Mouse (Mus musculus) ES-Bruce4 (cell line): Measurements from ENCODE around the gene Amer3. TPM values are rescaled to one million over a fixed set of nuclear protein-coding genes. Genes with fewer than 3 reads are reported as not detected.
"Not testable (repeated sequence)": the region's sequence is repeated elsewhere in the genome, so short reads cannot be mapped to it uniquely, and the experiment has no call there.

Experiments
- H3K27ac ChIP-seq: 2 replicates; pipeline ENCODE4 v1.5.1; 2012; ENCODE audit warnings: low read length, inconsistent platforms; ENCODE audit not compliant: insufficient read depth
- H3K27me3 ChIP-seq: 2 replicates; pipeline ENCODE4 v1.6.1; 2012; ENCODE audit warnings: mild to moderate bottlenecking, low read length, inconsistent platforms; ENCODE audit not compliant: control insufficient read depth, poor library complexity, insufficient read depth, severe bottlenecking
- H3K36me3 ChIP-seq: 2 replicates; pipeline ENCODE4 v1.6.1; 2012; ENCODE audit warnings: inconsistent platforms, mild to moderate bottlenecking, low read length, moderate library complexity; ENCODE audit not compliant: control insufficient read depth, poor library complexity, insufficient read depth, severe bottlenecking
- H3K4me1 ChIP-seq: one replicate; pipeline ENCODE4 v1.8.1; 2011; ENCODE audit warnings: low read length; ENCODE audit not compliant: control insufficient read depth, insufficient read depth
- H3K4me3 ChIP-seq: 2 replicates; pipeline ENCODE4 v1.5.1; 2011; ENCODE audit warnings: low read depth, mild to moderate bottlenecking, low read length
- H3K9ac ChIP-seq: 2 replicates; pipeline ENCODE4 v1.6.1; 2012; ENCODE audit warnings: low read depth, mild to moderate bottlenecking, inconsistent platforms; ENCODE audit not compliant: poor library complexity, severe bottlenecking
- H3K9me3 ChIP-seq: replicated peaks from 2 replicates; pipeline ENCODE4 v1.6.1; 2012; ENCODE audit warnings: mild to moderate bottlenecking, low read length, inconsistent platforms; ENCODE audit not compliant: control insufficient read depth, poor library complexity, insufficient read depth, severe bottlenecking
- CTCF ChIP-seq: IDR thresholded peaks from one replicate; pipeline ENCODE4 v1.8.1; 2011; ENCODE audit warnings: low read depth, low read length
- EP300 ChIP-seq: IDR thresholded peaks from 2 replicates; pipeline ENCODE4 v1.6.1; 2011; ENCODE audit warnings: low read depth, low read length; ENCODE audit not compliant: insufficient read depth
- POLR2A ChIP-seq: IDR thresholded peaks from one replicate; pipeline ENCODE4 v1.8.1; 2011; ENCODE audit warnings: low read length; ENCODE audit not compliant: insufficient read depth
- polyA plus RNA-seq: library from polyadenylated mRNA; stranded (reverse); fragments of >200 nt; gene quantifications from 2 replicates; pipeline ENCODE4 v1.2.4, GENCODE M21; 2011; ENCODE audit warnings: low read depth; ENCODE audit not compliant: missing spikeins, insufficient read depth, insufficient read length

The Amer3 gene
- polyA plus RNA-seq: not detected in 2 replicates

GRCm38 (mm10) chr1:34578851-34579781, at the start of gene Amer3:
Amer3 (plus strand) TSS chr1:34579657.
- no peak for TF ChIP-seq POLR2A
- TF ChIP-seq CTCF: no peak
- TF ChIP-seq EP300: no peak
- Histone ChIP-seq H3K27me3 (no peaks in the 10 kb centered on the region; the same call in 1 of the 2 replicates), H3K4me1 (peaks cover 4% of the 10 kb centered on the region), H3K9ac (0 out of 2 replicates have a peak within 1 kb of the TSS, but pooled peaks have one; percentile 4), H3K27ac (no peak within 1 kb of the TSS), H3K36me3 (no peaks in the 10 kb centered on the region), H3K9me3 (no peaks in the 10 kb centered on the region), H3K4me3 (peak within 1 kb of the TSS; percentile 64)

- H3K9me3 ChIP-seq, H3K4me3 ChIP-seq, H3K27ac ChIP-seq, H3K27me3 ChIP-seq, H3K4me1 ChIP-seq, H3K36me3 ChIP-seq, H3K9ac ChIP-seq: not testable (repeated sequence)
Measured at GRCm38 (mm10) chr1:34534574-34534973, 44.9 kb upstream of the Amer3 start.

- H3K4me3 ChIP-seq, H3K27ac ChIP-seq, H3K27me3 ChIP-seq, H3K9ac ChIP-seq, H3K36me3 ChIP-seq, H3K9me3 ChIP-seq, H3K4me1 ChIP-seq: not testable (repeated sequence)
Measured at GRCm38 (mm10) chr1:34535043-34535698, 44.3 kb upstream of the Amer3 start, which contains the start of gene Cfc1. Cfc1 (plus strand) TSS chr1:34535648.

- Histone ChIP-seq H3K4me3 (peak overlapping the region; percentile 29), H3K4me1 (peaks cover 3% of the 10 kb centered on the region), H3K9ac (no peak overlapping the region), H3K27ac (no peak overlapping the region), H3K36me3 (no peaks in the 10 kb centered on the region), H3K9me3 (no peaks in the 10 kb centered on the region), H3K27me3 (no peaks in the 10 kb centered on the region)
- no peak for TF ChIP-seq CTCF
- no peak for TF ChIP-seq EP300
- no peak for TF ChIP-seq POLR2A
Measured at GRCm38 (mm10) chr1:34536291-34536766, 43.1 kb upstream of the Amer3 start.

GRCm38 (mm10) chr1:34536767-34537485, 42.5 kb upstream of the Amer3 start:
- Histone ChIP-seq H3K9ac (no peak overlapping the region), H3K27me3 (no peaks in the 10 kb centered on the region), H3K36me3 (no peaks in the 10 kb centered on the region), H3K27ac (no peak overlapping the region), H3K4me3 (peak overlapping the region; percentile 29), H3K4me1 (peaks cover 3% of the 10 kb centered on the region), H3K9me3 (no peaks in the 10 kb centered on the region)
- TF ChIP-seq EP300 (peak; percentile 71; the same call in 1 of the 2 replicates), CTCF (no peak)

GRCm38 (mm10) chr1:34547074-34547473, 32.4 kb upstream of the Amer3 start:
- no peaks in the 10 kb centered on the region for H3K27me3 ChIP-seq
- no peak overlapping the region for H3K9ac ChIP-seq
- TF ChIP-seq CTCF (no peak), EP300 (no peak), POLR2A (no peak)
- H3K27ac ChIP-seq: no peak overlapping the region
- no peaks in the 10 kb centered on the region for H3K9me3 ChIP-seq
- no peaks in the 10 kb centered on the region for H3K36me3 ChIP-seq
- no peak overlapping the region for H3K4me3 ChIP-seq
- H3K4me1 ChIP-seq: peaks cover 1% of the 10 kb centered on the region
